Mouse (Mus musculus): ENCODE measurements at regions not wholly inside any gene's neighbourhood (a gene's known extent, or its start where the extent isn't known, plus 50 kb on each side); places are given as distances from the start of the nearest gene placed in this dataset.

DNA sequence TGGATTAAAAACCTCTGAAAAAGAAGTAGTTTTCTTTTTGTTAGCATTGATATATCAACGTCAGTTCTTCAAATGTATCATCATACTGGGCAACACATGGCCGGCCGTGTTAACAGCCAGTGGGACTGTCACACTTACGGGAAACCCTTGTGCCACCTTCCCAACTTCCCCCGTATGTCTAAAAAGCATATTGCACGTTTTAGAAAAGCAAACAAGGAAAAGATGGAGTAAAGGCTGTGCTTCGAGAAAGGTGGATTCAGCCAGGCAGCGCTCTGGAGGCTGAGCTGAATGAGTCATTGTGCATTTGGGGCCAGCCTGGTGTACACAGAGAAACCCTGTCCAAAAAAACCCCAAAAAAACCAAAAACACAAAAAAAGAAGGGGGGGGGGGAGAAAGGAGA lies 193.4 kb downstream of the 3100002H09Rik start:
- no peak overlapping the region for H3K9ac ChIP-seq (ENCODE audit: low read depth, low read length)
- no peaks in the 10 kb centered on the region for H3K9me3 ChIP-seq (ENCODE audit: control insufficient read depth, low read length)
- ATAC-seq (replicated peaks; ENCODE audit: low FRiP score) = no peak
- H3K4me2 ChIP-seq = no peak overlapping the region
- no peak overlapping the region for H3K27ac ChIP-seq (ENCODE audit: low read depth, low read length)
- H3K27me3 ChIP-seq (replicated peaks; ENCODE audit: control insufficient read depth, insufficient read depth, low read length) = no peaks in the 10 kb centered on the region
- no peaks in the 10 kb centered on the region for H3K4me1 ChIP-seq (replicated peaks; ENCODE audit: control insufficient read depth, insufficient read depth, low read length)
- 83% methylated on average over 8 of the region's 8 CpGs for WGBS
- no peak overlapping the region for H3K4me3 ChIP-seq (ENCODE audit: low read depth, low read length)
- H3K36me3 ChIP-seq (ENCODE audit: control insufficient read depth, insufficient read depth, low read length) = no peaks in the 10 kb centered on the region
- DNase-seq (ENCODE audit: low spot score) = no peak

DNA sequence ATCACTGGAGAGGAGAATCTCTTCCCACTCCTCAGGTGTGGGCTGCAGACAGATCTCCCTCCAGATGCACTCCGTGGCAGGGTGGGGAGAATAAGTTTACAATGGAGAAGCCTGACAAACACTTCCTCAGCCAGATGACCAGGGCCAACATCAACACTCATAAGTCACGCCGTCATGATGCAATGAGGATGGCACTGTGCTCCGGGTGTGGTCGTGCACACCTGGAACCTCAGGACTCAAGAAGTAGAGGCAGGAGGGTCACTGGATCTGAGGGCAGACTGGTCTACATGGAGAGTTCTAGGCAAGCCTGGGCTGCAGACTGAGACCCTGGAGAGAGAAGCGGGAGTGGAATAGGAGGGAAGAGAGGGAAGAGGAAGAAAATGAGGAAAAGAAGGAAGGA lies 194.3 kb downstream of the 3100002H09Rik start:
- no peak for DNase-seq (ENCODE audit: low spot score)
- H3K4me3 ChIP-seq (ENCODE audit: low read depth, low read length) = no peak overlapping the region
- no peak overlapping the region for H3K27ac ChIP-seq (ENCODE audit: low read depth, low read length)
- no peak overlapping the region for H3K4me2 ChIP-seq
- no peak overlapping the region for H3K9ac ChIP-seq (ENCODE audit: low read depth, low read length)
- ATAC-seq (replicated peaks; ENCODE audit: low FRiP score) = no peak
- no peaks in the 10 kb centered on the region for H3K4me1 ChIP-seq (replicated peaks; ENCODE audit: control insufficient read depth, insufficient read depth, low read length)
- no peaks in the 10 kb centered on the region for H3K9me3 ChIP-seq (ENCODE audit: control insufficient read depth, low read length)
- no peaks in the 10 kb centered on the region for H3K36me3 ChIP-seq (ENCODE audit: control insufficient read depth, insufficient read depth, low read length)
- 84% methylated on average over 6 of the region's 6 CpGs for WGBS
- no peaks in the 10 kb centered on the region for H3K27me3 ChIP-seq (replicated peaks; ENCODE audit: control insufficient read depth, insufficient read depth, low read length)

GRCm38 (mm10) chr4:124414386-124414785 lies 196.2 kb downstream of the 3100002H09Rik start:
- H3K36me3 ChIP-seq (ENCODE audit: control insufficient read depth, insufficient read depth, low read length) = no peaks in the 10 kb centered on the region
- H3K27me3 ChIP-seq (replicated peaks; ENCODE audit: control insufficient read depth, insufficient read depth, low read length) = no peaks in the 10 kb centered on the region
- no peak for DNase-seq (ENCODE audit: low spot score)
- 87% methylated on average over 7 of the region's 7 CpGs for WGBS
- H3K4me2 ChIP-seq = no peak overlapping the region
- ATAC-seq (replicated peaks; ENCODE audit: low FRiP score) = no peak
- H3K9ac ChIP-seq (ENCODE audit: low read depth, low read length) = no peak overlapping the region
- no peak overlapping the region for H3K4me3 ChIP-seq (ENCODE audit: low read depth, low read length)
- no peaks in the 10 kb centered on the region for H3K4me1 ChIP-seq (replicated peaks; ENCODE audit: control insufficient read depth, insufficient read depth, low read length)
- no peak overlapping the region for H3K27ac ChIP-seq (ENCODE audit: low read depth, low read length)
- no peaks in the 10 kb centered on the region for H3K9me3 ChIP-seq (ENCODE audit: control insufficient read depth, low read length)

DNA sequence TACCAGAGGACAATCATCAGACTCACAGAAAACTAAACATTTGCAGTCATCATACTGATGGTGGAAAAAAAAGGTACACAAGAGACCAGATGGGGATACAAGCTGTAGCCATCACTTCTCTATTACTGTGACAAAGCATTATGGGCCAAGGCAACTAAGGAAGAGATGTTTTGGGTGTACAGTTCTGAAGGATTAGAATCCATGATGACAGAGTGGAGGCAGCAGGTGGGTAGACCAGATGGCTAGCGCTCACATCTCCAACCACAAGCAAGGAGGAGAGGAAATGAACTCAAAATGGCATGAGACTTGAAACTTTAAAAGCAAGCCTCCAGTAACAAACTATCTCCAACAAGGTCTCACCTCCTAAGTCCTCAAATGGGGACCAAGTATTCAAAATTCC lies 201.3 kb downstream of the 3100002H09Rik start:
- Histone ChIP-seq H3K4me2 (no peak overlapping the region), H3K36me3 (ENCODE audit: control insufficient read depth, insufficient read depth, low read length) (no peaks in the 10 kb centered on the region), H3K9ac (ENCODE audit: low read depth, low read length) (no peak overlapping the region), H3K27me3 (replicated peaks; ENCODE audit: control insufficient read depth, insufficient read depth, low read length) (no peaks in the 10 kb centered on the region), H3K4me1 (replicated peaks; ENCODE audit: control insufficient read depth, insufficient read depth, low read length) (no peaks in the 10 kb centered on the region), H3K4me3 (ENCODE audit: low read depth, low read length) (no peak overlapping the region), H3K27ac (ENCODE audit: low read depth, low read length) (no peak overlapping the region), H3K9me3 (ENCODE audit: control insufficient read depth, low read length) (no peaks in the 10 kb centered on the region)
- WGBS = 83% methylated on average over 1 of the region's 1 CpGs
- no peak for DNase-seq (ENCODE audit: low spot score)
- ATAC-seq (replicated peaks; ENCODE audit: low FRiP score) = no peak

- Histone ChIP-seq H3K4me3 (ENCODE audit: low read depth, low read length) (no peak overlapping the region), H3K4me1 (replicated peaks; ENCODE audit: control insufficient read depth, insufficient read depth, low read length) (no peaks in the 10 kb centered on the region), H3K27me3 (replicated peaks; ENCODE audit: control insufficient read depth, insufficient read depth, low read length) (no peaks in the 10 kb centered on the region), H3K9me3 (ENCODE audit: control insufficient read depth, low read length) (no peaks in the 10 kb centered on the region), H3K27ac (ENCODE audit: low read depth, low read length) (no peak overlapping the region), H3K9ac (ENCODE audit: low read depth, low read length) (no peak overlapping the region), H3K4me2 (no peak overlapping the region), H3K36me3 (ENCODE audit: control insufficient read depth, insufficient read depth, low read length) (no peaks in the 10 kb centered on the region)
- no peak for DNase-seq (ENCODE audit: low spot score)
- 68% methylated on average over 8 of the region's 8 CpGs for WGBS
- no peak for ATAC-seq (replicated peaks; ENCODE audit: low FRiP score)
Observed at GRCm38 (mm10) chr4:124402075-124402474, 208.5 kb downstream of the 3100002H09Rik start.

GRCm38 (mm10) chr4:124400741-124401140 lies 209.9 kb downstream of the 3100002H09Rik start:
- H3K27ac ChIP-seq (ENCODE audit: low read depth, low read length) = no peak overlapping the region
- no peaks in the 10 kb centered on the region for H3K27me3 ChIP-seq (replicated peaks; ENCODE audit: control insufficient read depth, insufficient read depth, low read length)
- H3K36me3 ChIP-seq (ENCODE audit: control insufficient read depth, insufficient read depth, low read length) = no peaks in the 10 kb centered on the region
- WGBS = 74% methylated on average over 8 of the region's 8 CpGs
- H3K4me3 ChIP-seq (ENCODE audit: low read depth, low read length) = no peak overlapping the region
- H3K4me1 ChIP-seq (replicated peaks; ENCODE audit: control insufficient read depth, insufficient read depth, low read length) = no peaks in the 10 kb centered on the region
- no peak overlapping the region for H3K9ac ChIP-seq (ENCODE audit: low read depth, low read length)
- H3K4me2 ChIP-seq = no peak overlapping the region
- no peaks in the 10 kb centered on the region for H3K9me3 ChIP-seq (ENCODE audit: control insufficient read depth, low read length)
- DNase-seq (ENCODE audit: low spot score) (no peak), ATAC-seq (replicated peaks; ENCODE audit: low FRiP score) (no peak)

DNA sequence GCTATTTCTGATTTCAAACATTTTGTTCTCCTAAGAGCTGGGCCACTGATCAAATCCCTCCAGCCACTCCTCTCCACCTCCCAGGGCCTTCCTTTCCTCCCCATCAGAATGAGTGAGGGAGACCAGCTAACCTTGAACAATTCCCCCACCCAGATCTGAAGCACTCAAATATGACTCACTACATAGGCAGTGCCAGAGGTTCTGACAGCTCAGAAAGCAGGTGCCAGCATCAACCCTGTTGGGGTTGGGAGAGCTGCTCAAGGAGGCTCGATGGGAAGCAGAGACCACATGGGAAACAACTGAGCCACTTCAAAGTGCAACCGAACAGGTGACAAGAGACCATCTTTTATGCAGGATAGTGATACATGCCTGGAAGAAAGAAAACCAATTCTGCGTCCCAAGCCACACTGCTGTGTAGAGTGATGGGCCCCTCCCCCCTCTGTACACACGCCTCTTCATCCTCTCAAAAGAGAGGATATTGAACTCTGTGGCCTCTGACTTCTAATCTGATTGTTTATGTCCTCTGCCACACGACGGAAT lies 210.4 kb downstream of the 3100002H09Rik start:
- H3K36me3 ChIP-seq (ENCODE audit: control insufficient read depth, insufficient read depth, low read length) = no peaks in the 10 kb centered on the region
- no peak overlapping the region for H3K4me3 ChIP-seq (ENCODE audit: low read depth, low read length)
- H3K9ac ChIP-seq (ENCODE audit: low read depth, low read length) = no peak overlapping the region
- no peaks in the 10 kb centered on the region for H3K27me3 ChIP-seq (replicated peaks; ENCODE audit: control insufficient read depth, insufficient read depth, low read length)
- 68% methylated on average over 6 of the region's 6 CpGs for WGBS
- no peaks in the 10 kb centered on the region for H3K9me3 ChIP-seq (ENCODE audit: control insufficient read depth, low read length)
- no peaks in the 10 kb centered on the region for H3K4me1 ChIP-seq (replicated peaks; ENCODE audit: control insufficient read depth, insufficient read depth, low read length)
- no peak overlapping the region for H3K4me2 ChIP-seq
- ATAC-seq (replicated peaks; ENCODE audit: low FRiP score) (no peak), DNase-seq (ENCODE audit: low spot score) (no peak)
- H3K27ac ChIP-seq (ENCODE audit: low read depth, low read length) = no peak overlapping the region

DNA sequence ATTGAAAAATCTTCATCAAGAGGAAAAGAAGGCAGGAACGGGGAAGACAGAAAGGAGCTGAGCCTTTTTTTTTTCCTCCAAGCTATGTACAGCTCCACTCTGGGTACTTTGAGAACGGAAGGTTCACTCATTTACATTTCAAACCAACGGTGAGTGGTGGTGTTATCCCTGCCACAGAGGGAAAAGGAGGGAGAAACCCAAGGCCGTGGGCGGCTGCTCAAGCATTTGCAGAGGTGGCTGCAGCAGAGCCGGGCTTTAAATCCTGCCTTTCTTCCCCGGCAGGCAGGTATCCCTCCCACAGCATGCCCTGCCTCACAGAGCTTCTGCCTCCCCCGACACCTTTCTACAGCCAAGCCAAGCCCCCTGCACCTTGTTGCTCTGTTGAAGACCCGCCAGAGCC lies 212.2 kb downstream of the 3100002H09Rik start:
- 33% methylated on average over 9 of the region's 9 CpGs for WGBS
- no peak overlapping the region for H3K9ac ChIP-seq (ENCODE audit: low read depth, low read length)
- H3K27ac ChIP-seq (ENCODE audit: low read depth, low read length) = no peak overlapping the region
- ATAC-seq (replicated peaks; ENCODE audit: low FRiP score) (no peak), DNase-seq (ENCODE audit: low spot score) (no peak)
- no peaks in the 10 kb centered on the region for H3K9me3 ChIP-seq (ENCODE audit: control insufficient read depth, low read length)
- H3K4me3 ChIP-seq (ENCODE audit: low read depth, low read length) = no peak overlapping the region
- no peak overlapping the region for H3K4me2 ChIP-seq
- no peaks in the 10 kb centered on the region for H3K36me3 ChIP-seq (ENCODE audit: control insufficient read depth, insufficient read depth, low read length)
- H3K27me3 ChIP-seq (replicated peaks; ENCODE audit: control insufficient read depth, insufficient read depth, low read length) = no peaks in the 10 kb centered on the region
- H3K4me1 ChIP-seq (replicated peaks; ENCODE audit: control insufficient read depth, insufficient read depth, low read length) = no peaks in the 10 kb centered on the region

- ATAC-seq (replicated peaks; ENCODE audit: low FRiP score) = no peak
- no peak overlapping the region for H3K9ac ChIP-seq (ENCODE audit: low read depth, low read length)
- no peaks in the 10 kb centered on the region for H3K27me3 ChIP-seq (replicated peaks; ENCODE audit: control insufficient read depth, insufficient read depth, low read length)
- no peak overlapping the region for H3K27ac ChIP-seq (ENCODE audit: low read depth, low read length)
- WGBS = 41% methylated on average over 13 of the region's 13 CpGs
- no peak overlapping the region for H3K4me2 ChIP-seq
- no peaks in the 10 kb centered on the region for H3K9me3 ChIP-seq (ENCODE audit: control insufficient read depth, low read length)
- H3K36me3 ChIP-seq (ENCODE audit: control insufficient read depth, insufficient read depth, low read length) = no peaks in the 10 kb centered on the region
- H3K4me1 ChIP-seq (replicated peaks; ENCODE audit: control insufficient read depth, insufficient read depth, low read length) = no peaks in the 10 kb centered on the region
- H3K4me3 ChIP-seq (ENCODE audit: low read depth, low read length) = no peak overlapping the region
- no peak for DNase-seq (ENCODE audit: low spot score)
Observed at GRCm38 (mm10) chr4:124396566-124397283, 213.9 kb downstream of the 3100002H09Rik start.
